In the genomic region with DNA sequence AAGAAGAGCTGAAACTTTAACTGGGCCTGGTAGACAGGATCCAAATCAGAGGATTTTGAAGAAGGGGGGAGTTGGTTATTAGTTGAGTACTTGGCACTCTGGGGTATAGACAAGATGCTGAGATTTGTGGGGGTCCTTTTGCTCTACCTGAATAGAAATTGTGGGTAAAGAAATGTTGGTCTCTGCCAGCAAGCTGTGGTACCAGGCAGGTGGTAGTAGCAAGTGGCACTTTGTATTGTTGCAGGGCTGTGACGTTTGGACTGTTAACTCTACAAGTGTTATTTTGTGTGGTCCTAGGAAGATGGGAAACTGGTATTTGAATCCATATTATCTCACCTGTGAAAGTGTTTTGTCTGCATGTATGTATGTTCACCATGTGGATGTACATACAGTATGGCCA, we compare ENCODE assay signal across 14 mouse cellular contexts.
"Had no signal": no experiment of that assay in that cellular context is flagged by ENCODE, and none has a peak within 500 bp of the region (broad histone marks: within the 10 kb centered on the region; RNA-seq: fewer than 3 reads in every experiment).

No protein-coding gene starts in this region.

- H3K4me3 ChIP-seq: limb, embryonic 12.5 days; lung, embryonic 15.5 days; midbrain, embryonic 13.5 days; neural tube, embryonic 12.5 days had no signal

- H3K36me3 ChIP-seq: limb, embryonic 12.5 days; lung, embryonic 15.5 days; midbrain, embryonic 13.5 days; neural tube, embryonic 12.5 days had no signal

- H3K27ac ChIP-seq: limb, embryonic 12.5 days; lung, embryonic 15.5 days; midbrain, embryonic 13.5 days; neural tube, embryonic 12.5 days had no signal

- H3K4me2 ChIP-seq: limb, embryonic 12.5 days; liver, embryonic 11.5 days; lung, embryonic 15.5 days; midbrain, embryonic 13.5 days; neural tube, embryonic 12.5 days had no signal

- H3K27me3 ChIP-seq: limb, embryonic 12.5 days; lung, embryonic 15.5 days; midbrain, embryonic 13.5 days; neural tube, embryonic 12.5 days had no signal

- DNase-seq: kidney, adult 8-10 months; kidney, postnatal 25 days; layer of hippocampus, adult 9-11 months; lung, postnatal 36 days; right cerebral cortex, postnatal 4 days; spleen, adult 18-20 months; thymus, adult 2 months; thymus, postnatal 25 days had no signal

- H3K9ac ChIP-seq: limb, embryonic 12.5 days; lung, embryonic 15.5 days; midbrain, embryonic 13.5 days; neural tube, embryonic 12.5 days had no signal

- H3K9me3 ChIP-seq: limb, embryonic 12.5 days; lung, embryonic 15.5 days; midbrain, embryonic 13.5 days; neural tube, embryonic 12.5 days had no signal

- ATAC-seq: intestine, postnatal 0 days; midbrain, embryonic 13.5 days had no signal
